ENCODE assay signal across 40 mouse cellular contexts in genomic region chr11:99337866-99338265, GRCm38 (mm10). TPM values are rescaled to one million over a fixed set of nuclear protein-coding genes. Genes with fewer than 3 reads are reported as not detected.
"Had no signal": no experiment of that assay in that cellular context is flagged by ENCODE, and none has a peak within 500 bp of the region (broad histone marks: within the 10 kb centered on the region; RNA-seq: fewer than 3 reads in every experiment).

Krt26 (minus strand) TSS chr11:99337966.

- H3K27me3 ChIP-seq: heart, embryonic 13.5 days; heart, embryonic 15.5 days; hindbrain, embryonic 12.5 days; hindbrain, embryonic 13.5 days; hindbrain, embryonic 15.5 days; intestine, embryonic 15.5 days; kidney, embryonic 15.5 days had no signal

- H3K36me3 ChIP-seq: heart, embryonic 10.5 days; heart, embryonic 12.5 days; heart, embryonic 13.5 days; heart, embryonic 15.5 days; hindbrain, embryonic 10.5 days; hindbrain, embryonic 12.5 days; hindbrain, embryonic 13.5 days; hindbrain, embryonic 15.5 days; intestine, embryonic 15.5 days; kidney, embryonic 15.5 days had no signal

- DNase-seq: heart, postnatal 10 days; heart, postnatal 14 days; heart, postnatal 36 days; heart, postnatal 4 days; kidney, adult 11 months; kidney, adult 18-20 months; kidney, adult 2 months; kidney, adult 8-10 months; kidney, adult 9 months; kidney, postnatal 10 days; kidney, postnatal 14 days; kidney, postnatal 25 days; kidney, postnatal 36 days; kidney, postnatal 4 days; layer of hippocampus, adult 9-11 months; layer of hippocampus, postnatal 36 days had no signal

- H3K4me1 ChIP-seq: heart, embryonic 10.5 days; heart, embryonic 12.5 days; heart, embryonic 13.5 days; heart, embryonic 15.5 days; intestine, embryonic 15.5 days had no signal

- H3K4me3 ChIP-seq: heart, embryonic 10.5 days; heart, embryonic 12.5 days; heart, embryonic 13.5 days; heart, embryonic 15.5 days; hindbrain, embryonic 10.5 days; hindbrain, embryonic 12.5 days; hindbrain, embryonic 13.5 days; hindbrain, embryonic 15.5 days; intestine, embryonic 15.5 days; kidney, embryonic 15.5 days; layer of hippocampus, adult 2 months had no signal

- H3K27ac ChIP-seq: heart, embryonic 10.5 days; heart, embryonic 13.5 days; heart, embryonic 15.5 days; hindbrain, embryonic 14.5 days; hindbrain, embryonic 15.5 days; hindbrain, postnatal 0 days; intestine, embryonic 15.5 days; kidney, embryonic 15.5 days; kidney, postnatal 0 days; layer of hippocampus, adult 2 months had no signal

RNA-seq across cellular contexts. Expression of gene Krt26, which starts in this region (rescaled TPM):
- polyA plus RNA-seq: heart, embryonic 10.5 days; heart, embryonic 11.5 days; heart, embryonic 12.5 days; heart, embryonic 13.5 days; heart, embryonic 14.5 days; heart, embryonic 15.5 days; heart, embryonic 16.5 days; heart, postnatal 0 days; hindbrain, embryonic 14.5 days; inflammation-experienced regulatory T-cells, adult 6 months; intestine, embryonic 16.5 days; intestine, postnatal 0 days; kidney, adult 2 months; kidney, embryonic 14.5 days; kidney, embryonic 15.5 days; kidney, embryonic 16.5 days; kidney, postnatal 0 days; large intestine, adult 2 months had no signal
